Mouse (Mus musculus) cerebral cortex, adult 2 months (tissue): ENCODE measurements around the gene Olfr764-ps1.

Source experiments
- WGBS: fragments of 180-500 bp; shearing (Covaris S2); methylation state at CpG from one replicate; pipeline ENCODE4 v1.1.7; 2018; 5-methylcytosine and 5-hydroxymethylcytosine counted together

Olfr764-ps1 gene

GRCm38 (mm10) chr10:129039796-129040195 lies at the start of gene Olfr764-ps1:
Gene Olfr764-ps1, minus strand, starts transcription at chr10:129039896.
- WGBS: 75% methylated on average over 3 of the region's 3 CpGs

DNA sequence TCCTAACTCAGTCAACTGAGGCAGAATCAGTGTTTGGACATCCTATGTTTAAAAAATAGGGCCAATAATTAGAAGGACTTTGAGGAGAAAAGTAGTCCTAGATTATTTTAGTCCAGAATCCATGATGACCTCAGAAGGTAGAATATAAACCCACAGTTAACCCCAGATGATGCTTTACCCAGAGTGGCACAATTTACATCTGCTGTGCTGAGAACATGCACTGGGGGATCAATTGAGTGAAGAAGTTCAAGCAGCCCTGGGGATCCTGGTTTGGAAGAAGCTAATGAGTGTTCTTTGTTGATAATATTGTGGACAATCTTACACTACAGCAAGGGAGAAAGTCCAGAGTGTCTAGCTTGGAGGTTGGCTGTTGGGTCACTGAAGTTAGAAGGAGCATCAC lies 43.1 kb upstream of the Olfr764-ps1 start, which contains the start of gene Olfr767:
Gene Olfr767, minus strand, starts transcription at position 101 of the 400 bp plus-strand sequence.

DNA sequence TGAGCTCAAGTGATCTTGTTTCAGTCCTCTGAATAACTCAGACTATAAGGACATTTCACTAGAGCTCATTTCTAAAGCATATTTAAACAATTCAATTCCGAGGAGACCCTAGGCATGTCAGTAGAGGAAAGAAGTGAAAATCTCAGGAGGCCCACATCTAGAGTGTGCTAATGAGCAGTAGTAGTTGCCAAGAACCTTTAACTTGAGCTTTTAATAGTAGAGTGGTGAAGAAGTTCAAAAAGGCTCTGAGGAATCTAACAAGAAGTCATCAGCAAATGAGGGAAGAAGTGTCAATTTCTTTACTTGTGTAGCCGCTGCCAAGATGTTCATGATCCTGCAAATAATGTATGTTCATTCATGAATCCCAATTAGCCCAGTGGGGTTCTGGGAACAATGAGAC lies 29.2 kb upstream of the Olfr764-ps1 start, which contains the start of gene Olfr766-ps1:
Gene Olfr766-ps1, minus strand, starts transcription at position 101 of the 400 bp plus-strand sequence.
- WGBS: 50% methylated on average over 2 of the region's 2 CpGs

GRCm38 (mm10) chr10:129049898-129050297 lies 10.2 kb upstream of the Olfr764-ps1 start, which contains the start of gene Olfr765:
Gene Olfr765, minus strand, starts transcription at chr10:129049998.

DNA sequence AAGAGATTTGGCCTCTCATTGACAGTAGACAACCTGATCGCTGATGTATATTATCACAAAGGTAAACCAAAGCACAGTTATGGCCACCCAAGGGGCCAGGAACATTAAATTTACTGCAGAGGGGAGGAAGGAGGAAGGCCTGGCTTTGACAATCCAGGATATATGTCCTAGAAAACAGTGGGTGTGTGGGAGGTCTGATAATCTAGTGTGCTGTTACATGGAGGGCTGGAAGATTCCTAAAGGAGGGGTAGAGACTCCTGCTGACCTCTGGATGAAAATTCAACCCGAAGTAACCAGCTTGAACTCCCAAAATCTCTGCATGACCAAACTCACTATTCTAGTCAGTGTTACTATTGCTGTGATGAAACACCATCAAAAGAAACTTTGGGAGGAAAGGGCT lies 11.4 kb downstream of the Olfr764-ps1 start:
- WGBS: 89% methylated on average over 2 of the region's 2 CpGs

GRCm38 (mm10) chr10:129026018-129026662 lies 13.6 kb downstream of the Olfr764-ps1 start:
- WGBS: 62% methylated on average over 3 of the region's 3 CpGs

- WGBS: 72% methylated on average over 2 of the region's 5 CpGs
Observed at GRCm38 (mm10) chr10:129011511-129011910, 28.2 kb downstream of the Olfr764-ps1 start.

- 49% methylated on average over 2 of the region's 2 CpGs for WGBS
Observed at GRCm38 (mm10) chr10:129010288-129010841, 29.3 kb downstream of the Olfr764-ps1 start, which contains the start of gene Olfr763. Gene Olfr763, plus strand, starts transcription at chr10:129010791.

DNA sequence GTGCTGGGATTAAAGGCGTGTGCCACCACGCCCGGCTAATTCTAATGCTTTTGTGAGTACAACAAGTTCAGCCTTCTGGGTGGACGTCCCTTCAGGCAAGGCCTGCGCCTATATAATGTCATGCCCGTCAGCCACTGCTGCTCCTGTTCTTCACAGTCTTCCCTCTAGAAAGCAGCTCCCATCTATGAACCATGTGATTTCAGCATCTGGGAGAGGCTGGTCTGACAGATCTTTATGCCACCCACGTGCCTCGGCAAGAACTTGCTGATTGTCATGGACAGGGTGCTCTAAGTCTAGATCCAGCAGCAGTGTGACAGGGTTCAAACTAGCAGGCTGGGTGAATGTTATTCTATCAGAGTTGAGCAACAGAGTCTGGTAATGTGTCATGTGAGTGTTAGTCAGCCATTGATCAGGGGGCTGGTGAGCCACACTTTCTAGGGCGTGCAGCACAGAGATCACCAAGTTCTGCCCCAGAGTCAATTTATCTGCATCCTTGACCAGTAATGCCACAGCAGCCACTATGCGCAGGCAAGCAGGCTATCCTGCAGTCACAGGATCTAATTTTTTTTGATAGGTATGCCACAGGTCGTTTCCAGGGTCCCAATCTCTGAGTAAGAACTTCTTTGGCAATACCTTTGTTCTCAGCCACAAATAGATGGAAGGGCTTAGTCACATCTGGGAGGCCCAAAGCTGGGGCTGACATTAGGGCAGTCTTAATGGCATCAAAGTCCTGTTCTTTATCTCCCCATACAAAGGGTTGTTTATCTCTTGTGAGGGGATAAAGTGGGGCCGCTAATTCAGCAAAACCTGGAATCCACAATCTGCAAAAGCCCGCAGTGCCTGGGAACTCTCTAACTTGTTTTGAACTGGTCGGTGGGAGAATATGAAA lies 35.4 kb downstream of the Olfr764-ps1 start:
- 77% methylated on average over 14 of the region's 14 CpGs for WGBS

DNA sequence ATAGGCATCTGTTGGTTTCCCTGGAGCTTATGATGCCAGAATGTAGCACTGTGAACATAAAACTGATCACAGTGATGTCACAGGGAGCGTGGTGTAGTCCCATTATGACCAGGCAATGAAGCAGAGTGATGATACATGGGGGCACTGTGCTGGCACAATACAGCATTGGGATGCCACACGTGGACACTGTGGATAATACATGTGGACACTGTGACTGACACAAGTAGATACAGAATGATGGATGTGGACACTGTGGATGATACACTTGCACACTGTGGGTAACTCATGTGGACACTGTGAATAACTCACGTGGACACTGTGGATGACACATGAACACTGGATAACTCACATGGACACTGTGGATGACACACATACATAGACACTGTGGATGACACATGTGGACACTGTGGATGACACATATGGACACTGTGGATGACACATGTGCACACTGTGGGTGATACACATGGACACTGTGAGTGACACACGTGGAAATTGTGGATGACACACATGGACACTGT lies 43.1 kb downstream of the Olfr764-ps1 start:
- 80% methylated on average over 4 of the region's 4 CpGs for WGBS

- WGBS: 97% methylated on average over 1 of the region's 1 CpGs
Observed at GRCm38 (mm10) chr10:128995796-128996195, 43.9 kb downstream of the Olfr764-ps1 start.

GRCm38 (mm10) chr10:128990129-128990850 lies 49.4 kb downstream of the Olfr764-ps1 start:
- 73% methylated on average over 7 of the region's 10 CpGs for WGBS

- WGBS: 63% methylated on average over 1 of the region's 1 CpGs
Observed at GRCm38 (mm10) chr10:128989131-128989530, 50.6 kb downstream of the Olfr764-ps1 start, which contains the start of gene Olfr9. Gene Olfr9, plus strand, starts transcription at chr10:128989431.
